Mouse (Mus musculus): ENCODE measurements around the gene Vdac1.

Gene Vdac1

GRCm38 (mm10) chr11:52360471-52361277 is at the start of gene Vdac1:
Gene Vdac1, plus strand, starts transcription at chr11:52360860.
- peak; percentile 87 for DNase-seq (ENCODE audit: low read depth, low spot score)
- Histone ChIP-seq H3K27me3 (ENCODE audit: control insufficient read depth, insufficient read depth, low read length, poor library complexity, severe bottlenecking) (no peaks in the 10 kb centered on the region), H3K36me3 (ENCODE audit: control insufficient read depth, insufficient read depth, low read length, poor library complexity, severe bottlenecking) (no peaks in the 10 kb centered on the region)

- DNase-seq (ENCODE audit: low read depth, low spot score), result peak; percentile 44
- H3K36me3 ChIP-seq (ENCODE audit: control insufficient read depth, insufficient read depth, low read length, poor library complexity, severe bottlenecking), result no peaks in the 10 kb centered on the region
- no peaks in the 10 kb centered on the region for H3K27me3 ChIP-seq (ENCODE audit: control insufficient read depth, insufficient read depth, low read length, poor library complexity, severe bottlenecking)
Measured at GRCm38 (mm10) chr11:52314102-52314793, 46.4 kb upstream of the Vdac1 start.

GRCm38 (mm10) chr11:52318445-52318844 is 42.2 kb upstream of the Vdac1 start:
- H3K36me3 ChIP-seq (ENCODE audit: control insufficient read depth, insufficient read depth, low read length, poor library complexity, severe bottlenecking), result no peaks in the 10 kb centered on the region
- no peak for DNase-seq (ENCODE audit: low read depth, low spot score)

GRCm38 (mm10) chr11:52319664-52320063 is 41.0 kb upstream of the Vdac1 start:
- Histone ChIP-seq H3K36me3 (ENCODE audit: control insufficient read depth, insufficient read depth, low read length, poor library complexity, severe bottlenecking) (no peaks in the 10 kb centered on the region), H3K27me3 (ENCODE audit: control insufficient read depth, insufficient read depth, low read length, poor library complexity, severe bottlenecking) (no peaks in the 10 kb centered on the region)
- DNase-seq (ENCODE audit: low read depth, low spot score), result no peak

More at GRCm38 (mm10) chr11:52318445-52318844, 42.2 kb upstream of the Vdac1 start:
- no peaks in the 10 kb centered on the region for H3K27me3 ChIP-seq (ENCODE audit: control insufficient read depth, insufficient read depth, low read length, poor library complexity, severe bottlenecking)

GRCm38 (mm10) chr11:52320529-52320928 is 40.1 kb upstream of the Vdac1 start:
- H3K36me3 ChIP-seq (ENCODE audit: control insufficient read depth, insufficient read depth, low read length, poor library complexity, severe bottlenecking), result no peaks in the 10 kb centered on the region
- no peak for DNase-seq (ENCODE audit: low read depth, low spot score)
- no peaks in the 10 kb centered on the region for H3K27me3 ChIP-seq (ENCODE audit: control insufficient read depth, insufficient read depth, low read length, poor library complexity, severe bottlenecking)

GRCm38 (mm10) chr11:52321540-52321939 is 39.1 kb upstream of the Vdac1 start:
- Histone ChIP-seq H3K36me3 (ENCODE audit: control insufficient read depth, insufficient read depth, low read length, poor library complexity, severe bottlenecking) (no peaks in the 10 kb centered on the region), H3K27me3 (ENCODE audit: control insufficient read depth, insufficient read depth, low read length, poor library complexity, severe bottlenecking) (no peaks in the 10 kb centered on the region)
- no peak for DNase-seq (ENCODE audit: low read depth, low spot score)

GRCm38 (mm10) chr11:52324442-52325367 is 36.0 kb upstream of the Vdac1 start:
- no peaks in the 10 kb centered on the region for H3K27me3 ChIP-seq (ENCODE audit: control insufficient read depth, insufficient read depth, low read length, poor library complexity, severe bottlenecking)
- no peak for DNase-seq (ENCODE audit: low read depth, low spot score)
- no peaks in the 10 kb centered on the region for H3K36me3 ChIP-seq (ENCODE audit: control insufficient read depth, insufficient read depth, low read length, poor library complexity, severe bottlenecking)

GRCm38 (mm10) chr11:52327313-52327712 is 33.3 kb upstream of the Vdac1 start:
- H3K27me3 ChIP-seq (ENCODE audit: control insufficient read depth, insufficient read depth, low read length, poor library complexity, severe bottlenecking), result no peaks in the 10 kb centered on the region
- DNase-seq (ENCODE audit: low read depth, low spot score), result no peak
- H3K36me3 ChIP-seq (ENCODE audit: control insufficient read depth, insufficient read depth, low read length, poor library complexity, severe bottlenecking), result no peaks in the 10 kb centered on the region

GRCm38 (mm10) chr11:52332421-52333118 is 28.1 kb upstream of the Vdac1 start:
- Histone ChIP-seq H3K36me3 (ENCODE audit: control insufficient read depth, insufficient read depth, low read length, poor library complexity, severe bottlenecking) (no peaks in the 10 kb centered on the region), H3K27me3 (ENCODE audit: control insufficient read depth, insufficient read depth, low read length, poor library complexity, severe bottlenecking) (no peaks in the 10 kb centered on the region)
- DNase-seq (ENCODE audit: low read depth, low spot score), result no peak

- H3K27me3 ChIP-seq (ENCODE audit: control insufficient read depth, insufficient read depth, low read length, poor library complexity, severe bottlenecking), result no peaks in the 10 kb centered on the region
- no peaks in the 10 kb centered on the region for H3K36me3 ChIP-seq (ENCODE audit: control insufficient read depth, insufficient read depth, low read length, poor library complexity, severe bottlenecking)
- no peak for DNase-seq (ENCODE audit: low read depth, low spot score)
Measured at GRCm38 (mm10) chr11:52333616-52334015, 27.0 kb upstream of the Vdac1 start.

- Histone ChIP-seq H3K27me3 (ENCODE audit: control insufficient read depth, insufficient read depth, low read length, poor library complexity, severe bottlenecking) (no peaks in the 10 kb centered on the region), H3K36me3 (ENCODE audit: control insufficient read depth, insufficient read depth, low read length, poor library complexity, severe bottlenecking) (no peaks in the 10 kb centered on the region)
- DNase-seq (ENCODE audit: low read depth, low spot score), result no peak
Measured at GRCm38 (mm10) chr11:52335263-52335662, 25.4 kb upstream of the Vdac1 start.

- Histone ChIP-seq H3K36me3 (ENCODE audit: control insufficient read depth, insufficient read depth, low read length, poor library complexity, severe bottlenecking) (no peaks in the 10 kb centered on the region), H3K27me3 (ENCODE audit: control insufficient read depth, insufficient read depth, low read length, poor library complexity, severe bottlenecking) (no peaks in the 10 kb centered on the region)
- DNase-seq (ENCODE audit: low read depth, low spot score), result no peak
Measured at GRCm38 (mm10) chr11:52335924-52336323, 24.7 kb upstream of the Vdac1 start.

- no peaks in the 10 kb centered on the region for H3K36me3 ChIP-seq (ENCODE audit: control insufficient read depth, insufficient read depth, low read length, poor library complexity, severe bottlenecking)
- DNase-seq (ENCODE audit: low read depth, low spot score), result no peak
- H3K27me3 ChIP-seq (ENCODE audit: control insufficient read depth, insufficient read depth, low read length, poor library complexity, severe bottlenecking), result no peaks in the 10 kb centered on the region
Measured at GRCm38 (mm10) chr11:52337651-52338295, 22.9 kb upstream of the Vdac1 start.

GRCm38 (mm10) chr11:52338351-52338750 is 22.3 kb upstream of the Vdac1 start:
- Histone ChIP-seq H3K36me3 (ENCODE audit: control insufficient read depth, insufficient read depth, low read length, poor library complexity, severe bottlenecking) (no peaks in the 10 kb centered on the region), H3K27me3 (ENCODE audit: control insufficient read depth, insufficient read depth, low read length, poor library complexity, severe bottlenecking) (no peaks in the 10 kb centered on the region)
- no peak for DNase-seq (ENCODE audit: low read depth, low spot score)

Data from splenic B cell, adult 2 months (primary cell).